ENCODE assay signal across 8 mouse cellular contexts in the genomic region with DNA sequence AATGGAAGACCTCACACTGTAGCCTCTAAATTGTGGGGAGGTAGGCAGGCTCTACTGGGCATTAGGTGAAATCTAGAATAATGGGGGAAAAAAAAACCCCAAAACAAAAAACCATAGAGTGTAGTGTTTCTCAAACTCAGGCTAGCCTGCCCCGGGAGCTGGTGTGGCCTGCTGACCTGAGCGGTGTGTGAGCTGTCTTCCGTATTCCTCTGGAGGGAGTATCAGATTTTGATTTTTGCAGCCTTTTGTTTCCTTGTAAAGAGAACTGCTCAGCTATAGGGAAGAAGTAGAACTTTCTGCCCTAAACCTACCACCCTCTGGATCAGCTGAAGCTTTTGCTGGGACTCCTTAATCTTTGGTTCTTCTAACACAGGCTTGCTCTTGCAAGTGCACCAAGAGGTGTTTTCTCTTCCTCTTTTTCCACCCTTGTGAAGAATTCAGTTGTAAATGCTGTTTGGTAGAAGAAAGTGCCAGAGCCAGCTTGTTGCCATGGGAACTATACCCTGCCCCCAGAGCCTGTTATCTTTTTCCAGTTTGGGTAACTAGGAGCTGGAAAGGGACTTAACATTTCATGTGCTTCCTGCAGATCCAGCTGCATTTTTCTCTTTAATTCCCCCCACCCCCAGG. TPM values are rescaled to one million over a fixed set of nuclear protein-coding genes. Genes with fewer than 3 reads are reported as not detected.
A peak's percentile ranks its signal among the peaks of the same experiment; 100 is the strongest.
DNase-seq lines count a peak whose midpoint lies in the region; ATAC-seq lines count a peak whose summit lies in the region.

No protein-coding gene starts in this region.

- no peaks in the 10 kb centered on the region for H3K27me3 ChIP-seq in neural tube, embryonic 12.5 days (replicated peaks)

- H3K4me1 ChIP-seq in neural tube, embryonic 12.5 days, result peaks cover 28% of the 10 kb centered on the region

- H3K27ac ChIP-seq in neural tube, embryonic 12.5 days, result no peak overlapping the region

- no peak for ATAC-seq in neural tube, embryonic 12.5 days (ENCODE audit: low FRiP score, low read depth)

- H3K4me3 ChIP-seq in neural tube, embryonic 12.5 days, result no peak overlapping the region

- H3K36me3 ChIP-seq in neural tube, embryonic 12.5 days, result peaks cover 24% of the 10 kb centered on the region

- WGBS in neural tube, embryonic 12.5 days, result 56% methylated on average over 3 of the region's 3 CpGs

- H3K9me3 ChIP-seq in neural tube, embryonic 12.5 days, result no peaks in the 10 kb centered on the region

- H3K9ac ChIP-seq in neural tube, embryonic 12.5 days, result no peak overlapping the region

- peak; percentile 40 for DNase-seq in adrenal gland, adult 2 months
- no peak for DNase-seq in adrenal gland, adult 8-10 months
- DNase-seq in neural tube, embryonic 10.5 days (ENCODE audit: extremely low spot score, low spot score), result no peak
- peak; percentile 48 to 56 for DNase-seq in layer of hippocampus, postnatal 36 days
- peak; percentile 35 for DNase-seq in naive thymus-derived CD4-positive, alpha-beta T cell, adult 2 months (ENCODE audit: low read depth)
- no peak for DNase-seq in thymus, postnatal 36 days
- no peak for DNase-seq in adrenal gland, adult 18-20 months (ENCODE audit: low spot score in 2 of 2)

- H3K4me2 ChIP-seq in neural tube, embryonic 12.5 days (replicated peaks), result peak overlapping the region; percentile 21

RNA-seq across cellular contexts. Expression of a gene that starts 11.4 kb away (rescaled TPM):
- total RNA-seq in adrenal gland, adult 2 months (2021), result 100 to 1,000 TPM; 198 to 209 TPM
- 44.8 and 86.7 TPM in 2 replicates for polyA plus RNA-seq in adrenal gland, adult 2 months (2012; rRNA removed)
- total RNA-seq in adrenal gland, adult 8-10 months (2022), result 100 to 1,000 TPM; 162 to 262 (median 231) TPM
- polyA plus RNA-seq in neural tube, embryonic 12.5 days (2016; fragmentation: Nextera tagmentation; extraction: Ambion mirVana), result 464 and 470 TPM in 2 replicates
- total RNA-seq in layer of hippocampus, postnatal 36 days (2021), result 100 to 1,000 TPM; 181 to 182 TPM
- 100 to 1,000 TPM; 169 to 191 TPM for total RNA-seq in adrenal gland, adult 18-20 months (2021)

RNA-seq across cellular contexts. Expression of a gene that starts 20.1 kb away (rescaled TPM):
- total RNA-seq in adrenal gland, adult 2 months (2021), result under 1 TPM; 0.63 to 0.66 TPM
- 0.26 TPM in 2 replicates for polyA plus RNA-seq in adrenal gland, adult 2 months (2012; rRNA removed)
- 1 to 10 TPM in 1 of 4 experiments, under 1 TPM in 3; 0.35 to 1.1 (median 0.54) TPM for total RNA-seq in adrenal gland, adult 8-10 months (2022)
- 0.40 and 0.46 TPM in 2 replicates for polyA plus RNA-seq in neural tube, embryonic 12.5 days (2016; fragmentation: Nextera tagmentation; extraction: Ambion mirVana)
- total RNA-seq in layer of hippocampus, postnatal 36 days (2021), result under 1 TPM; 0.38 to 0.45 TPM
- under 1 TPM; 0.48 to 0.53 TPM for total RNA-seq in adrenal gland, adult 18-20 months (2021)

RNA-seq across cellular contexts. Expression of a gene that starts 31.4 kb away (rescaled TPM):
- total RNA-seq in adrenal gland, adult 2 months (2021), result 100 to 1,000 TPM; 148 to 181 TPM
- 96.4 and 103 TPM in 2 replicates for polyA plus RNA-seq in adrenal gland, adult 2 months (2012; rRNA removed)
- total RNA-seq in adrenal gland, adult 8-10 months (2022), result 100 to 1,000 TPM; 135 to 210 (median 161) TPM
- 184 and 186 TPM in 2 replicates for polyA plus RNA-seq in neural tube, embryonic 12.5 days (2016; fragmentation: Nextera tagmentation; extraction: Ambion mirVana)
- total RNA-seq in layer of hippocampus, postnatal 36 days (2021), result 100 to 1,000 TPM; 149 to 181 TPM
- total RNA-seq in adrenal gland, adult 18-20 months (2021), result 100 to 1,000 TPM; 142 to 156 TPM

RNA-seq across cellular contexts. Expression of a gene that starts 32.4 kb away (rescaled TPM):
- total RNA-seq in adrenal gland, adult 2 months (2021), result 100 to 1,000 TPM in 1 of 2 experiments, 10 to 100 TPM in 1; 80.8 to 100 TPM
- 13.8 and 14.8 TPM in 2 replicates for polyA plus RNA-seq in adrenal gland, adult 2 months (2012; rRNA removed)
- 100 to 1,000 TPM in 3 of 4 experiments, 10 to 100 TPM in 1; 88.7 to 119 (median 108) TPM for total RNA-seq in adrenal gland, adult 8-10 months (2022)
- polyA plus RNA-seq in neural tube, embryonic 12.5 days (2016; fragmentation: Nextera tagmentation; extraction: Ambion mirVana), result 201 and 218 TPM in 2 replicates
- 10 to 100 TPM; 90.6 to 95.5 TPM for total RNA-seq in layer of hippocampus, postnatal 36 days (2021)
- total RNA-seq in adrenal gland, adult 18-20 months (2021), result 10 to 100 TPM; 88.2 to 89.0 TPM

Comparison
In these comparisons a context has a peak if more than half of its experiments do, and no peak if none do; other contexts are left out.
1. DNase-seq: peak in adrenal gland, adult 2 months (single experiment), layer of hippocampus, postnatal 36 days (2 of 2) and naive thymus-derived CD4-positive, alpha-beta T cell, adult 2 months (single experiment); none in adrenal gland, adult 8-10 months (single experiment), neural tube, embryonic 10.5 days (single experiment), thymus, postnatal 36 days (0 of 2) and adrenal gland, adult 18-20 months (0 of 2).